Mouse (Mus musculus) CH12.LX (cell line): ENCODE results near the gene Yap1. TPM values are rescaled to one million over a fixed set of nuclear protein-coding genes. Genes with fewer than 3 reads are reported as not detected.

Experiments used
- DNase-seq: peaks from one replicate; pipeline ENCODE4 v3.0.0-alpha.2; 2013; ENCODE audit errors: extremely low read depth
- H3K27ac ChIP-seq: 2 replicates; pipeline ENCODE4 v1.5.1; 2012; ENCODE audit warnings: low read depth, mild to moderate bottlenecking, control low read depth, moderate library complexity; ENCODE audit not compliant: insufficient read depth
- H3K27me3 ChIP-seq: replicated peaks from 2 replicates; pipeline ENCODE3; 2012; ENCODE audit warnings: inconsistent platforms
- H3K36me3 ChIP-seq, 2 experiments: replicated peaks in 1 of 2; 2 replicates each; pipeline versions ENCODE3 to v1.6.1; 2012; ENCODE audit warnings: inconsistent platforms in 1 of 2, low read length in 1 of 2, mild to moderate bottlenecking in 1 of 2, mixed read lengths in 1 of 2, moderate library complexity in 1 of 2; ENCODE audit not compliant: control insufficient read depth in 1 of 2, insufficient read depth in 1 of 2
- H3K4me1 ChIP-seq, 2 experiments: 2 replicates each; pipeline ENCODE4 v1.6.1; 2012; ENCODE audit warnings: inconsistent platforms in 1 of 2, moderate library complexity in 1 of 2; ENCODE audit not compliant: insufficient read depth in 2 of 2, control insufficient read depth in 1 of 2
- H3K4me2 ChIP-seq: 2 replicates; pipeline ENCODE4 v1.6.1; 2012; ENCODE audit warnings: low read depth, mild to moderate bottlenecking, control low read depth; ENCODE audit not compliant: poor library complexity, insufficient read depth, severe bottlenecking
- H3K4me3 ChIP-seq, 3 experiments: fragments of 150-350 bp in 1 of 3; sonication (generic) in 1 of 3; replicated peaks in 1 of 3; 2 replicates each; pipeline versions ENCODE3 to v1.5.1; 2011 to 2012; ENCODE audit warnings: low read depth in 2 of 3, low read length in 2 of 3, mild to moderate bottlenecking in 2 of 3, moderate library complexity in 2 of 3, control low read depth in 1 of 3, improper control_type of control experiment in 1 of 3, inconsistent platforms in 1 of 3, mixed read lengths in 1 of 3; ENCODE audit not compliant: poor library complexity in 1 of 3
- H3K79me2 ChIP-seq: replicated peaks from 2 replicates; pipeline ENCODE4 v1.6.1; 2012; ENCODE audit warnings: mild to moderate bottlenecking, moderate library complexity; ENCODE audit not compliant: control insufficient read depth, poor library complexity, insufficient read depth, severe bottlenecking; ENCODE audit errors: extremely low read depth
- H3K9ac ChIP-seq: 2 replicates; pipeline ENCODE4 v1.6.1; 2012; ENCODE audit warnings: low read depth, mild to moderate bottlenecking, control low read depth, moderate library complexity; ENCODE audit not compliant: insufficient read depth
- H3K9me3 ChIP-seq: replicated peaks from 2 replicates; pipeline ENCODE3; 2012; ENCODE audit warnings: low read length, inconsistent platforms, mixed read lengths
- CTCF ChIP-seq, 2 experiments: IDR thresholded peaks in 1 of 2; conservative IDR thresholded peaks in 1 of 2; 2 replicates each; pipeline ENCODE4 v1.5.1; 2011 to 2012; ENCODE audit warnings: low read depth in 2 of 2, low read length in 2 of 2, improper control_type of control experiment in 1 of 2, inconsistent platforms in 1 of 2, mild to moderate bottlenecking in 1 of 2, moderate library complexity in 1 of 2
- EP300 ChIP-seq: IDR thresholded peaks from 2 replicates; pipeline ENCODE4 v1.6.1; 2011; ENCODE audit warnings: low read length, improper control_type of control experiment
- GABPA ChIP-seq: IDR thresholded peaks from 2 replicates; pipeline ENCODE4 v1.6.1; 2012; ENCODE audit warnings: low read depth, low read length, improper control_type of control experiment, inconsistent platforms; ENCODE audit not compliant: insufficient replicate concordance
- HCFC1 ChIP-seq: IDR thresholded peaks from 2 replicates; pipeline ENCODE4 v1.6.1; 2012; ENCODE audit warnings: low read depth, mild to moderate bottlenecking, inconsistent platforms, low read length, improper control_type of control experiment
- KAT2A ChIP-seq: IDR thresholded peaks from 2 replicates; pipeline ENCODE4 v1.6.1; 2012; ENCODE audit warnings: low read length, improper control_type of control experiment, inconsistent platforms; ENCODE audit not compliant: insufficient replicate concordance
- MAZ ChIP-seq: IDR thresholded peaks from 2 replicates; pipeline ENCODE4 v1.6.1; 2012; ENCODE audit warnings: low read depth, mild to moderate bottlenecking, inconsistent platforms, low read length, improper control_type of control experiment, moderate library complexity
- MXI1 ChIP-seq: IDR thresholded peaks from 2 replicates; pipeline ENCODE4 v1.6.1; 2011; ENCODE audit warnings: mild to moderate bottlenecking, low read depth, low read length, improper control_type of control experiment
- MYC ChIP-seq: IDR thresholded peaks from 2 replicates; pipeline ENCODE4 v1.6.1; 2011; ENCODE audit warnings: low read depth, mild to moderate bottlenecking, improper control_type of control experiment, low read length
- NRF1 ChIP-seq: IDR thresholded peaks from 2 replicates; pipeline ENCODE4 v1.6.1; 2014; ENCODE audit warnings: low read depth, mild to moderate bottlenecking, inconsistent platforms, low read length, improper control_type of control experiment, moderate library complexity
- POLR2A ChIP-seq: IDR thresholded peaks from 2 replicates; pipeline ENCODE4 v1.6.1; 2011; ENCODE audit warnings: low read depth, mild to moderate bottlenecking, improper control_type of control experiment, low read length
- SIN3A ChIP-seq: IDR thresholded peaks from 2 replicates; pipeline ENCODE4 v1.6.1; 2012; ENCODE audit warnings: low read length, improper control_type of control experiment, inconsistent platforms
- SMC3 ChIP-seq: IDR thresholded peaks from 2 replicates; pipeline ENCODE4 v1.6.1; 2011; ENCODE audit warnings: low read depth, low read length, improper control_type of control experiment
- TBP ChIP-seq: conservative IDR thresholded peaks from 2 replicates; pipeline ENCODE4 v1.6.1; 2011; ENCODE audit warnings: low read depth, low read length, improper control_type of control experiment
- UBTF ChIP-seq: IDR thresholded peaks from 2 replicates; pipeline ENCODE4 v1.6.1; 2012; ENCODE audit warnings: low read depth, mild to moderate bottlenecking, inconsistent platforms, low read length, improper control_type of control experiment, moderate library complexity
- USF1 ChIP-seq: IDR thresholded peaks from 2 replicates; pipeline ENCODE4 v1.6.1; 2014; ENCODE audit warnings: low read depth, mild to moderate bottlenecking, inconsistent platforms, low read length, improper control_type of control experiment
- ZC3H11A ChIP-seq: IDR thresholded peaks from 2 replicates; pipeline ENCODE4 v1.6.1; 2012; ENCODE audit warnings: low read depth, mild to moderate bottlenecking, inconsistent platforms, low read length, improper control_type of control experiment
- ZKSCAN1 ChIP-seq: IDR thresholded peaks from 2 replicates; pipeline ENCODE4 v1.6.1; 2012; ENCODE audit warnings: low read depth, inconsistent platforms, low read length, improper control_type of control experiment, borderline replicate concordance
- ZNF384 ChIP-seq: IDR thresholded peaks from 2 replicates; pipeline ENCODE4 v1.6.1; 2012; ENCODE audit warnings: low read depth, low read length, improper control_type of control experiment, inconsistent platforms
- dilution Hi-C: fragments of 300-500 bp; cut with MboI; formaldehyde crosslinking; loops from 2 replicates; pipeline ENCODE4 v1.14.3; 2020; ENCODE audit warnings: low sequenced_read_pairs; ENCODE audit not compliant: extremely low pct_unique_long_range_greater_than_20kb, extremely low pct_ligation_motif_present
- in situ Hi-C: fragments of 300-500 bp; cut with MboI; formaldehyde crosslinking; loops from 3 replicates; pipeline ENCODE4 v1.14.3; 2019; ENCODE audit warnings: low sequenced_read_pairs, low pct_ligation_motif_present, low pct_unique_long_range_greater_than_20kb, mixed read lengths
- polyA plus RNA-seq: library from polyadenylated mRNA; unstranded; fragments of >175 nt; gene quantifications from 2 replicates; pipeline ENCODE4 v1.2.1, GENCODE M21; 2012; ENCODE audit warnings: low read depth; ENCODE audit not compliant: insufficient read length
- total RNA-seq, 2 experiments: library from RNA; depleted of rRNA; stranded (reverse); fragments of 300-350 nt in 1 of 2; fragments of >200 nt in 1 of 2; gene quantifications; 2 replicates each; pipeline ENCODE4 v1.2.3; 2012 to 2014

The Yap1 gene
- total and polyA plus RNA-seq, 3 experiments, result 0.06 TPM; not detected in 2

GRCm38 (mm10) chr9:7956400-7956799 is 48.0 kb downstream of the Yap1 start:
- in situ Hi-C loops, result no loop called here

GRCm38 (mm10) chr9:7952886-7953285 is 51.5 kb downstream of the Yap1 start:
- TF ChIP-seq USF1, result no peak
- Histone ChIP-seq H3K36me3 (no peaks in the 10 kb centered on the region), H3K9me3 (no peaks in the 10 kb centered on the region), H3K79me2 (no peaks in the 10 kb centered on the region), H3K4me2 (no peak overlapping the region), H3K4me1 (no peaks in the 10 kb centered on the region), H3K9ac (no peak overlapping the region), H3K4me3 (no peak overlapping the region), H3K27me3 (no peaks in the 10 kb centered on the region), H3K27ac (no peak overlapping the region)
- dilution Hi-C loops (no loop called here), in situ Hi-C loops (no loop called here)
- DNase-seq, result peak; percentile 3

More at GRCm38 (mm10) chr9:7956400-7956799, 48.0 kb downstream of the Yap1 start:
- dilution Hi-C loops, result no loop called here
- Histone ChIP-seq H3K4me1 (no peaks in the 10 kb centered on the region), H3K36me3 (no peaks in the 10 kb centered on the region), H3K4me2 (no peak overlapping the region), H3K4me3 (no peak overlapping the region), H3K79me2 (no peaks in the 10 kb centered on the region), H3K27ac (no peak overlapping the region), H3K9ac (no peak overlapping the region), H3K9me3 (no peaks in the 10 kb centered on the region), H3K27me3 (no peaks in the 10 kb centered on the region)
- no peak for DNase-seq
- TF ChIP-seq GABPA, result no peak
- TF ChIP-seq ZC3H11A, result no peak
- no peak for TF ChIP-seq SMC3
- TF ChIP-seq ZKSCAN1, result no peak
- TF ChIP-seq USF1, result no peak
- TF ChIP-seq SIN3A, result no peak
- no peak for TF ChIP-seq CTCF (conservative IDR thresholded peaks at IDR 0.05 in 1 of 2, IDR thresholded peaks at IDR 0.05 in 1 of 2; ENCODE audit: low read depth in 2 of 2, low read length in 2 of 2)
- TF ChIP-seq EP300, result no peak
- TF ChIP-seq MXI1, result no peak
- no peak for TF ChIP-seq NRF1
- TF ChIP-seq ZNF384, result no peak
- no peak for TF ChIP-seq MYC
- no peak for TF ChIP-seq KAT2A
- no peak for TF ChIP-seq TBP
- TF ChIP-seq POLR2A, result no peak

- H3K27ac ChIP-seq, result no peak overlapping the region
- H3K79me2 ChIP-seq, result no peaks in the 10 kb centered on the region
- in situ Hi-C loops, result no loop called here
- H3K9me3 ChIP-seq, result no peaks in the 10 kb centered on the region
- dilution Hi-C loops, result no loop called here
- H3K4me3 ChIP-seq, result no peak overlapping the region
- H3K4me1 ChIP-seq, result no peaks in the 10 kb centered on the region
- no peaks in the 10 kb centered on the region for H3K36me3 ChIP-seq
- H3K27me3 ChIP-seq, result no peaks in the 10 kb centered on the region
- DNase-seq, result no peak
- H3K9ac ChIP-seq, result no peak overlapping the region
- no peak overlapping the region for H3K4me2 ChIP-seq
- TF ChIP-seq TBP, result no peak
- TF ChIP-seq MAZ, result no peak
- TF ChIP-seq ZKSCAN1, result no peak
- TF ChIP-seq UBTF, result no peak
- TF ChIP-seq HCFC1, result no peak
These were observed 54.2 kb downstream of the Yap1 start for GRCm38 (mm10) chr9:7950211-7950644.
